Mouse (Mus musculus): Measurements from ENCODE around the gene Nsmce1. TPM values are rescaled to one million over a fixed set of nuclear protein-coding genes. Genes with fewer than 3 reads are reported as not detected.
A peak's percentile ranks its signal among the peaks of the same experiment; 100 is the strongest.

Gene Nsmce1
- polyA plus RNA-seq, 1 experiment from 2014 or later: 110 TPM

- 82% methylated on average over 6 of the region's 6 CpGs for WGBS
Measured at GRCm38 (mm10) chr7:125488706-125489105, 2.7 kb downstream of the Nsmce1 start.

GRCm38 (mm10) chr7:125487126-125487525 lies 4.3 kb downstream of the Nsmce1 start:
- Histone ChIP-seq H3K36me3 (peaks cover 38% of the 10 kb centered on the region), H3K9me3 (replicated peaks) (no peaks in the 10 kb centered on the region), H3K27me3 (no peaks in the 10 kb centered on the region), H3K27ac (replicated peaks) (no peak overlapping the region), H3K4me1 (peaks cover 13% of the 10 kb centered on the region), H3K9ac (no peak overlapping the region), H3K4me2 (replicated peaks) (no peak overlapping the region), H3K4me3 (replicated peaks) (no peak overlapping the region)
- WGBS: 82% methylated on average over 10 of the region's 10 CpGs
- ATAC-seq (ENCODE audit: insufficient number of reproducible peaks, low FRiP score, low TSS enrichment, low read depth): no peak

More at GRCm38 (mm10) chr7:125488706-125489105, 2.7 kb downstream of the Nsmce1 start:
- H3K36me3 ChIP-seq: peaks cover 25% of the 10 kb centered on the region
- ATAC-seq (ENCODE audit: insufficient number of reproducible peaks, low FRiP score, low TSS enrichment, low read depth): no peak
- H3K9me3 ChIP-seq (replicated peaks): no peaks in the 10 kb centered on the region
- no peak overlapping the region for H3K27ac ChIP-seq (replicated peaks)
- H3K27me3 ChIP-seq: no peaks in the 10 kb centered on the region
- no peak overlapping the region for H3K9ac ChIP-seq
- H3K4me3 ChIP-seq (replicated peaks): no peak overlapping the region
- no peak overlapping the region for H3K4me2 ChIP-seq (replicated peaks)
- peaks cover 14% of the 10 kb centered on the region for H3K4me1 ChIP-seq

DNA sequence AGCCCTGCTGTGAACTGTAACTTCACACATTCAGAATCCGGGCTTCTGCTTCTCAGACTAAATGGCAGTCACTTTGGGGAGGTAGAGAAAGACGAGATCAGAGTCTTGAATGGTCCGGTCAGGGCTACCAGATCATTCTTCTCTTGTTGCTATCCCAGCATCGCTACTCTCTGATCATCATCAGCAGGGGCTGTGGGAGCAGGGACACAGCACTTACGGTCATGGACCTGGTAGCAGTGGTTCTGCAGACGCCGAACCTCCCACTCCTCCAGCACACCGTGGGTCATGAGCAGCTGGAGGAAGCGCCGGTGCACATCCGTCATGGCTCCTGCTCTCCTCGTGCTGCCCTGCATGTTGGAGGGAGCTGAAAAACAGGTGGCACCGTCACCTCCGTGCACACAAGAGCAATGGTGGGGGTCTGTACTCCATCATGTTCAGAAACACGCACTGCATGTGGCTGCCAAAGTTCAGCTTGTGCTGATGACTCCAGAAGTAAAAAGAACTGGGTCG lies 5.2 kb downstream of the Nsmce1 start:
- H3K4me1 ChIP-seq: peaks cover 8% of the 10 kb centered on the region

DNA sequence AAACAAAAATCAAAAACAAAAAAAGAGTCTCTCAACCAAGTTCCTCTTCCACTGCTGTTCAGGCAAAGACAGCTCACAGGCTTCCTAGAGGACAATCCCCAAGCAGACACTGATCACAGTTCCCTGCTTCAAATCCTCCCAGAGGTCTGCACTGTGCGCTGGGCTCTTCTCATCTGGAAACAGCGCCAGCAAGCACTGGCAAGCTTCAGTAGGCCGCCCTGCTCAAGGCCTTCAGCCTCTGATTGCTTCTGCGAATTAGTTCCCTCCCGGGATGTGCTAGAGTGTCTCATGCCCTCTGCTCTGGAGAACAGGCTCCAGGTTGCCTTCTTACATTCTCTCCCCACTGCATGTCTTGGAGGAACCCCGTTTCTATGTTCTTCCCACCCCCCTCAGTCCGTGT lies 6.6 kb downstream of the Nsmce1 start:
- no peak overlapping the region for H3K9ac ChIP-seq
- no peak overlapping the region for H3K27ac ChIP-seq (replicated peaks)
- H3K4me1 ChIP-seq: peaks cover 3% of the 10 kb centered on the region; the same call in 1 of the 2 replicates
- peaks cover 52% of the 10 kb centered on the region for H3K36me3 ChIP-seq
- no peak overlapping the region for H3K4me3 ChIP-seq (replicated peaks)
- no peaks in the 10 kb centered on the region for H3K9me3 ChIP-seq (replicated peaks)
- WGBS: 93% methylated on average over 7 of the region's 7 CpGs
- H3K4me2 ChIP-seq (replicated peaks): no peak overlapping the region
- H3K27me3 ChIP-seq: no peaks in the 10 kb centered on the region
- no peak for ATAC-seq (ENCODE audit: insufficient number of reproducible peaks, low FRiP score, low TSS enrichment, low read depth)

More for the DNA sequence above, 5.2 kb downstream of the Nsmce1 start:
- no peak for ATAC-seq (ENCODE audit: insufficient number of reproducible peaks, low FRiP score, low TSS enrichment, low read depth)
- Histone ChIP-seq H3K27ac (replicated peaks) (no peak overlapping the region), H3K4me2 (replicated peaks) (no peak overlapping the region), H3K36me3 (peaks cover 42% of the 10 kb centered on the region), H3K4me3 (replicated peaks) (no peak overlapping the region), H3K9me3 (replicated peaks) (no peaks in the 10 kb centered on the region), H3K27me3 (no peaks in the 10 kb centered on the region), H3K9ac (no peak overlapping the region)
- 94% methylated on average over 16 of the region's 16 CpGs for WGBS

GRCm38 (mm10) chr7:125482886-125483285 lies 8.5 kb downstream of the Nsmce1 start:
- Histone ChIP-seq H3K4me2 (replicated peaks) (no peak overlapping the region), H3K27me3 (no peaks in the 10 kb centered on the region), H3K9ac (no peak overlapping the region), H3K27ac (replicated peaks) (no peak overlapping the region), H3K36me3 (peaks cover 56% of the 10 kb centered on the region), H3K9me3 (replicated peaks) (no peaks in the 10 kb centered on the region), H3K4me3 (replicated peaks) (no peak overlapping the region), H3K4me1 (no peaks in the 10 kb centered on the region)
- 59% methylated on average over 2 of the region's 2 CpGs for WGBS
- no peak for ATAC-seq (ENCODE audit: insufficient number of reproducible peaks, low FRiP score, low TSS enrichment, low read depth)

DNA sequence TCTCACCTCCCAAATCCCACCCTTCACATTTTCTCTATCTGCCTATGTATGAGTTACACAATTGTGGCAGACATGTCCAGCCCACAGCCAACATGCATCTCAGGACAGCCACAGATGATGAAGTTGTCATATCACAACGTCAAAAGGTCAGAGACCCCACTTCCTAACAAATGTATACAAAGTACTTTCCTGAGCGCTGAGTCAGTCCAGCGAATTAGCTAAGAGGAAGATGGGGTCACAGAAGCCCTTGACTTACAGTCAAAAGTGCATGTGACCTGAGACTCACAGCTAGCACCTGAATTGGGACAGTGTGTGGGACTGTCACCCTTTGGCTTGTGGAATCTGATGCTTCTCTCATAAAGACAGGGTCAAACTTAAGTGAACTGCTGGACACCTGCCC lies 9.1 kb downstream of the Nsmce1 start:
- Histone ChIP-seq H3K4me2 (replicated peaks) (no peak overlapping the region), H3K4me1 (no peaks in the 10 kb centered on the region), H3K36me3 (peaks cover 61% of the 10 kb centered on the region), H3K27ac (replicated peaks) (no peak overlapping the region), H3K27me3 (no peaks in the 10 kb centered on the region), H3K4me3 (replicated peaks) (no peak overlapping the region), H3K9me3 (replicated peaks) (no peaks in the 10 kb centered on the region), H3K9ac (no peak overlapping the region)
- 86% methylated on average over 3 of the region's 3 CpGs for WGBS
- ATAC-seq (ENCODE audit: insufficient number of reproducible peaks, low FRiP score, low TSS enrichment, low read depth): no peak

DNA sequence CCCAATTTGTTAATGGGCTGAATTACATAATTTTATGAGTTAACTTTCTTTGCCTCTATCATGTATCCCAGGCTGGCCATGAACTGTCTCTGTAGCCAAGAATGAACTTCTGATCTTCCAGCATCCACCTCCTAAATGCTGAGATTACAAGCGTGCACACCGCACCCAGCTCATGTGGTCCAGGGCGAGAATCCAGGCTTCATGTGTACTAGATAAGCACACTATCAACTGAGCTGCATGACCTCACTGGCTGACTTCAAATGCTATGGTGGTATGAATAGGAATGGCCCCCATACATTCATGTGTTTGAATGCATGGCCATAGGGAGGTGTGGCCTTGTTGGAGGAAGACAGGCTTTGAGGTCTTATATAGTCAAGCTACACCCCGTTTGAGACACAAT lies 10.9 kb downstream of the Nsmce1 start:
- ATAC-seq (ENCODE audit: insufficient number of reproducible peaks, low FRiP score, low TSS enrichment, low read depth): no peak
- H3K36me3 ChIP-seq: peaks cover 53% of the 10 kb centered on the region

GRCm38 (mm10) chr7:125478391-125478984 lies 12.9 kb downstream of the Nsmce1 start:
- no peak overlapping the region for H3K27ac ChIP-seq (replicated peaks)
- no peak for ATAC-seq (ENCODE audit: insufficient number of reproducible peaks, low FRiP score, low TSS enrichment, low read depth)
- H3K9ac ChIP-seq: no peak overlapping the region
- H3K9me3 ChIP-seq (replicated peaks): no peaks in the 10 kb centered on the region
- 68% methylated on average over 7 of the region's 7 CpGs for WGBS
- no peaks in the 10 kb centered on the region for H3K27me3 ChIP-seq
- no peak overlapping the region for H3K4me2 ChIP-seq (replicated peaks)
- peaks cover 13% of the 10 kb centered on the region for H3K4me1 ChIP-seq
- H3K4me3 ChIP-seq (replicated peaks): no peak overlapping the region
- peaks cover 34% of the 10 kb centered on the region for H3K36me3 ChIP-seq

More for the DNA sequence above, 10.9 kb downstream of the Nsmce1 start:
- no peaks in the 10 kb centered on the region for H3K9me3 ChIP-seq (replicated peaks)
- WGBS: 98% methylated on average over 4 of the region's 4 CpGs
- H3K27ac ChIP-seq (replicated peaks): no peak overlapping the region
- no peaks in the 10 kb centered on the region for H3K27me3 ChIP-seq
- peaks cover 8% of the 10 kb centered on the region for H3K4me1 ChIP-seq
- no peak overlapping the region for H3K4me2 ChIP-seq (replicated peaks)
- H3K4me3 ChIP-seq (replicated peaks): no peak overlapping the region
- H3K9ac ChIP-seq: no peak overlapping the region

GRCm38 (mm10) chr7:125475601-125476251 lies 15.7 kb downstream of the Nsmce1 start:
- 45% methylated on average over 11 of the region's 11 CpGs for WGBS
- no peak overlapping the region for H3K27ac ChIP-seq (replicated peaks)
- peaks cover 22% of the 10 kb centered on the region for H3K36me3 ChIP-seq
- no peak overlapping the region for H3K4me3 ChIP-seq (replicated peaks)
- no peaks in the 10 kb centered on the region for H3K9me3 ChIP-seq (replicated peaks)
- peaks cover 32% of the 10 kb centered on the region for H3K4me1 ChIP-seq
- no peak overlapping the region for H3K9ac ChIP-seq
- no peak overlapping the region for H3K4me2 ChIP-seq (replicated peaks)
- ATAC-seq (ENCODE audit: insufficient number of reproducible peaks, low FRiP score, low TSS enrichment, low read depth): no peak
- no peaks in the 10 kb centered on the region for H3K27me3 ChIP-seq

DNA sequence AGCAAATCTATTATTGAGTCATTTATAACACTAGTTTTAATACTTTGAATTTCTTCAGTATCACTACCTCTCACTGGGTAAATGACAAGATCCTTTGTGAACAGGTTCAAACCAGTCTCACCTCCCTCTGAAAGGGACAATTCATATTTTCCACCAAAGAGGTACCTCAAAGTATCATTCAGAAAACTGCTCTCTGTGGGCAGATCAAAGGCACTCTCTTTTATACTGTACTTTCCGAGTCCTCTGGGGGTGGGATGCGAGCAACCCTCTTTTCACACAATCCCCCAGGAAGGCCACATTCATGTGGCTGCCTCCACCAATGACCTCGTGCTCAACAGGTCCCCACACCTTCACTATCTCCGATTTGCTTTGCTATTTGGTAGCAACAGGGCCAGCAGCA lies 16.9 kb downstream of the Nsmce1 start:
- H3K27ac ChIP-seq (replicated peaks): no peak overlapping the region
- no peaks in the 10 kb centered on the region for H3K27me3 ChIP-seq
- no peak for ATAC-seq (ENCODE audit: insufficient number of reproducible peaks, low FRiP score, low TSS enrichment, low read depth)
- WGBS: 76% methylated on average over 4 of the region's 4 CpGs
- no peak overlapping the region for H3K4me2 ChIP-seq (replicated peaks)
- H3K4me3 ChIP-seq (replicated peaks): no peak overlapping the region
- H3K36me3 ChIP-seq: peaks cover 24% of the 10 kb centered on the region
- H3K9me3 ChIP-seq (replicated peaks): no peaks in the 10 kb centered on the region
- H3K9ac ChIP-seq: no peak overlapping the region
- peaks cover 32% of the 10 kb centered on the region for H3K4me1 ChIP-seq

GRCm38 (mm10) chr7:125471991-125472741 lies 19.2 kb downstream of the Nsmce1 start:
- Histone ChIP-seq H3K27ac (replicated peaks) (peak overlapping the region; percentile 70), H3K9ac (no peak overlapping the region), H3K4me1 (peaks cover 32% of the 10 kb centered on the region), H3K4me2 (replicated peaks) (0 out of 2 replicates have a peak overlapping the region, but pooled peaks have one; percentile 25), H3K9me3 (replicated peaks) (no peaks in the 10 kb centered on the region), H3K36me3 (peaks cover 37% of the 10 kb centered on the region), H3K4me3 (replicated peaks) (no peak overlapping the region), H3K27me3 (no peaks in the 10 kb centered on the region)
- WGBS: 17% methylated on average over 13 of the region's 13 CpGs
- ATAC-seq (ENCODE audit: insufficient number of reproducible peaks, low FRiP score, low TSS enrichment, low read depth): peak; percentile 55
